Mouse (Mus musculus): Measurements from ENCODE around the gene Anxa6. TPM values are rescaled to one million over a fixed set of nuclear protein-coding genes. Genes with fewer than 3 reads are reported as not detected.

Anxa6 gene
- total and polyA plus RNA-seq, 3 experiments = 115 to 168 (median 162) TPM

- Histone ChIP-seq H3K27me3 (replicated peaks) (no peaks in the 10 kb centered on the region), H3K9ac (ENCODE audit: insufficient read depth, low read depth) (no peak overlapping the region), H3K4me1 (ENCODE audit: control insufficient read depth in 1 of 2, insufficient read depth in 2 of 2) (peaks cover 9 to 74% of the 10 kb centered on the region in 2 experiments), H3K36me3 (replicated peaks in 1 of 2; ENCODE audit: control insufficient read depth in 1 of 2, insufficient read depth in 1 of 2, low read length in 1 of 2) (peaks cover 52 to 92% of the 10 kb centered on the region in 2 experiments), H3K4me2 (ENCODE audit: insufficient read depth, low read depth, poor library complexity, severe bottlenecking) (no peak overlapping the region), H3K79me2 (replicated peaks; ENCODE audit: control insufficient read depth, extremely low read depth, insufficient read depth, poor library complexity, severe bottlenecking) (no peaks in the 10 kb centered on the region), H3K9me3 (replicated peaks; ENCODE audit: low read length) (no peaks in the 10 kb centered on the region), H3K27ac (ENCODE audit: insufficient read depth, low read depth) (no peak overlapping the region), H3K4me3 (replicated peaks in 1 of 3; ENCODE audit: low read depth in 2 of 3, low read length in 2 of 3, poor library complexity in 1 of 3) (no peak overlapping the region)
- in situ Hi-C loops (cut with MboI; ENCODE audit: low pct_ligation_motif_present, low pct_unique_long_range_greater_than_20kb, low sequenced_read_pairs) = no loop called here
- TF ChIP-seq NRF1 (IDR thresholded peaks at IDR 0.05; ENCODE audit: low read depth, low read length) = no peak
- TF ChIP-seq ZC3H11A (IDR thresholded peaks at IDR 0.05; ENCODE audit: low read depth, low read length) = no peak
- no peak for TF ChIP-seq GABPA (IDR thresholded peaks at IDR 0.05; ENCODE audit: insufficient replicate concordance, low read depth, low read length)
- no peak for TF ChIP-seq RCOR1 (conservative IDR thresholded peaks at IDR 0.05; ENCODE audit: low read depth, low read length)
- no peak for TF ChIP-seq ZKSCAN1 (IDR thresholded peaks at IDR 0.05; ENCODE audit: borderline replicate concordance, low read depth, low read length)
- no peak for TF ChIP-seq KAT2A (IDR thresholded peaks at IDR 0.05; ENCODE audit: insufficient replicate concordance, low read length)
- TF ChIP-seq IRF4 (IDR thresholded peaks at IDR 0.05; ENCODE audit: low read depth, low read length) = no peak
- no peak for TF ChIP-seq TCF12 (IDR thresholded peaks at IDR 0.05; ENCODE audit: low read depth, low read length)
- TF ChIP-seq SIN3A (IDR thresholded peaks at IDR 0.05; ENCODE audit: low read length) = no peak
- TF ChIP-seq SMC3 (IDR thresholded peaks at IDR 0.05; ENCODE audit: low read depth, low read length) = no peak
- TF ChIP-seq JUND (conservative IDR thresholded peaks at IDR 0.05; ENCODE audit: low read depth, low read length) = no peak
- dilution Hi-C loops (cut with MboI; ENCODE audit: extremely low pct_ligation_motif_present, extremely low pct_unique_long_range_greater_than_20kb, low sequenced_read_pairs) = no loop called here
- no peak for DNase-seq (ENCODE audit: extremely low read depth)
Measured at GRCm38 (mm10) chr11:55015264-55015663, 18.0 kb downstream of the Anxa6 start.

- Histone ChIP-seq H3K4me2 (ENCODE audit: insufficient read depth, low read depth, poor library complexity, severe bottlenecking) (no peak overlapping the region), H3K27ac (ENCODE audit: insufficient read depth, low read depth) (no peak overlapping the region), H3K9ac (ENCODE audit: insufficient read depth, low read depth) (no peak overlapping the region), H3K27me3 (replicated peaks) (no peaks in the 10 kb centered on the region), H3K36me3 (replicated peaks in 1 of 2; ENCODE audit: control insufficient read depth in 1 of 2, insufficient read depth in 1 of 2, low read length in 1 of 2) (peaks cover 55 to 93% of the 10 kb centered on the region in 2 experiments), H3K4me3 (replicated peaks in 1 of 3; ENCODE audit: low read depth in 2 of 3, low read length in 2 of 3, poor library complexity in 1 of 3) (no peak overlapping the region), H3K79me2 (replicated peaks; ENCODE audit: control insufficient read depth, extremely low read depth, insufficient read depth, poor library complexity, severe bottlenecking) (no peaks in the 10 kb centered on the region), H3K4me1 (ENCODE audit: control insufficient read depth in 1 of 2, insufficient read depth in 2 of 2) (peaks cover 9 to 60% of the 10 kb centered on the region in 2 experiments), H3K9me3 (replicated peaks; ENCODE audit: low read length) (no peaks in the 10 kb centered on the region)
- no peak for DNase-seq (ENCODE audit: extremely low read depth)
- in situ Hi-C loops (cut with MboI; ENCODE audit: low pct_ligation_motif_present, low pct_unique_long_range_greater_than_20kb, low sequenced_read_pairs) = no loop called here
- TF ChIP-seq KAT2A (IDR thresholded peaks at IDR 0.05; ENCODE audit: insufficient replicate concordance, low read length) = no peak
- TF ChIP-seq UBTF (IDR thresholded peaks at IDR 0.05; ENCODE audit: low read depth, low read length) = no peak
- TF ChIP-seq JUN (IDR thresholded peaks at IDR 0.05; ENCODE audit: insufficient read depth, low read depth, low read length) = no peak
- TF ChIP-seq MYC (IDR thresholded peaks at IDR 0.05; ENCODE audit: low read depth, low read length) = no peak
- TF ChIP-seq POLR2A (IDR thresholded peaks at IDR 0.05; ENCODE audit: low read depth, low read length) = no peak
- no peak for TF ChIP-seq ZNF384 (IDR thresholded peaks at IDR 0.05; ENCODE audit: low read depth, low read length)
- no peak for TF ChIP-seq MAFK (IDR thresholded peaks at IDR 0.05; ENCODE audit: insufficient replicate concordance, low read length)
- TF ChIP-seq IRF4 (IDR thresholded peaks at IDR 0.05; ENCODE audit: low read depth, low read length) = no peak
- TF ChIP-seq PAX5 (IDR thresholded peaks at IDR 0.05; ENCODE audit: low read length) = no peak
- TF ChIP-seq POLR2AphosphoS2 (IDR thresholded peaks at IDR 0.05; ENCODE audit: low read depth, low read length) = no peak
- TF ChIP-seq MXI1 (IDR thresholded peaks at IDR 0.05; ENCODE audit: low read depth, low read length) = no peak
- dilution Hi-C loops (cut with MboI; ENCODE audit: extremely low pct_ligation_motif_present, extremely low pct_unique_long_range_greater_than_20kb, low sequenced_read_pairs) = no loop called here
Measured at GRCm38 (mm10) chr11:55013802-55014201, 19.4 kb downstream of the Anxa6 start.

All from CH12.LX (cell line).